ENCODE assay signal across 8 mouse cellular contexts in genomic region chr19:6995255-6995991, GRCm38 (mm10). TPM values are rescaled to one million over a fixed set of nuclear protein-coding genes. Genes with fewer than 3 reads are reported as not detected.
A peak's percentile ranks its signal among the peaks of the same experiment; 100 is the strongest.
DNase-seq lines count a peak whose midpoint lies in the region; ATAC-seq and TF ChIP-seq lines count a peak whose summit lies in the region.

No protein-coding gene starts in this region.

- H3K4me1 ChIP-seq in heart, embryonic 10.5 days: peaks cover 58% of the 10 kb centered on the region
- H3K4me1 ChIP-seq in CH12.LX (ENCODE audit: control insufficient read depth in 1 of 2, insufficient read depth in 2 of 2): peaks cover 4 to 56% of the 10 kb centered on the region in 2 experiments
- H3K4me1 ChIP-seq in embryonic facial prominence, embryonic 12.5 days: peaks cover 35% of the 10 kb centered on the region
- H3K4me1 ChIP-seq in kidney, embryonic 15.5 days: peaks cover 54% of the 10 kb centered on the region
- H3K4me1 ChIP-seq in neural tube, embryonic 15.5 days: peaks cover 54% of the 10 kb centered on the region

- H3K79me2 ChIP-seq in CH12.LX (replicated peaks; ENCODE audit: control insufficient read depth, extremely low read depth, insufficient read depth, poor library complexity, severe bottlenecking): no peaks in the 10 kb centered on the region

- no peaks in the 10 kb centered on the region for H3K27me3 ChIP-seq in heart, embryonic 10.5 days (ENCODE audit: insufficient read depth, poor library complexity, severe bottlenecking)
- no peaks in the 10 kb centered on the region for H3K27me3 ChIP-seq in CH12.LX (replicated peaks)
- H3K27me3 ChIP-seq in embryonic facial prominence, embryonic 12.5 days: no peaks in the 10 kb centered on the region
- no peaks in the 10 kb centered on the region for H3K27me3 ChIP-seq in kidney, embryonic 15.5 days
- H3K27me3 ChIP-seq in neural tube, embryonic 15.5 days (replicated peaks): no peaks in the 10 kb centered on the region

- H3K27ac ChIP-seq in heart, embryonic 10.5 days: peak overlapping the region; percentile 89
- H3K27ac ChIP-seq in CH12.LX (ENCODE audit: insufficient read depth, low read depth): no peak overlapping the region
- H3K27ac ChIP-seq in embryonic facial prominence, embryonic 12.5 days: no peak overlapping the region
- H3K27ac ChIP-seq in kidney, embryonic 15.5 days: peak overlapping the region; percentile 68
- peak overlapping the region; percentile 78 for H3K27ac ChIP-seq in neural tube, embryonic 15.5 days (replicated peaks)

- TF ChIP-seq EP300 in CH12.LX (IDR thresholded peaks at IDR 0.05; ENCODE audit: low read length): no peak

- peak overlapping the region; percentile 62 for H3K9ac ChIP-seq in CH12.LX (ENCODE audit: insufficient read depth, low read depth)
- peak overlapping the region; percentile 69 for H3K9ac ChIP-seq in embryonic facial prominence, embryonic 12.5 days
- peak overlapping the region; percentile 72 for H3K9ac ChIP-seq in kidney, embryonic 15.5 days
- peak overlapping the region; percentile 78 for H3K9ac ChIP-seq in neural tube, embryonic 15.5 days (replicated peaks)

- TF ChIP-seq RAD21 in CH12.LX (IDR thresholded peaks at IDR 0.05; ENCODE audit: low read depth, low read length): no peak

- H3K9me3 ChIP-seq in heart, embryonic 10.5 days: no peaks in the 10 kb centered on the region
- H3K9me3 ChIP-seq in CH12.LX (replicated peaks; ENCODE audit: low read length): no peaks in the 10 kb centered on the region
- no peaks in the 10 kb centered on the region for H3K9me3 ChIP-seq in embryonic facial prominence, embryonic 12.5 days
- H3K9me3 ChIP-seq in kidney, embryonic 15.5 days (replicated peaks): no peaks in the 10 kb centered on the region
- no peaks in the 10 kb centered on the region for H3K9me3 ChIP-seq in neural tube, embryonic 15.5 days (replicated peaks)

- 51% methylated on average over 20 of the region's 21 CpGs for WGBS in heart, embryonic 10.5 days
- 47% methylated on average over 20 of the region's 21 CpGs for WGBS in embryonic facial prominence, embryonic 12.5 days
- 42% methylated on average over 21 of the region's 21 CpGs for WGBS in kidney, embryonic 15.5 days
- WGBS in neural tube, embryonic 15.5 days: 49% methylated on average over 21 of the region's 21 CpGs

- H3K36me3 ChIP-seq in heart, embryonic 10.5 days: peaks cover 27% of the 10 kb centered on the region
- H3K36me3 ChIP-seq in CH12.LX (replicated peaks in 1 of 2; ENCODE audit: control insufficient read depth in 1 of 2, insufficient read depth in 1 of 2, low read length in 1 of 2): peaks cover 24 to 30% of the 10 kb centered on the region in 2 experiments
- peaks cover 20% of the 10 kb centered on the region for H3K36me3 ChIP-seq in embryonic facial prominence, embryonic 12.5 days
- peaks cover 23% of the 10 kb centered on the region for H3K36me3 ChIP-seq in kidney, embryonic 15.5 days
- peaks cover 18% of the 10 kb centered on the region for H3K36me3 ChIP-seq in neural tube, embryonic 15.5 days

- TF ChIP-seq CTCF in CH12.LX (conservative IDR thresholded peaks at IDR 0.05 in 1 of 2, IDR thresholded peaks at IDR 0.05 in 1 of 2; ENCODE audit: low read depth in 2 of 2, low read length in 2 of 2): no peak

- dilution Hi-C loops in CH12.LX (cut with MboI; ENCODE audit: extremely low pct_ligation_motif_present, extremely low pct_unique_long_range_greater_than_20kb, low sequenced_read_pairs): no loop called here

- peak overlapping the region; percentile 73 for H3K4me3 ChIP-seq in heart, embryonic 10.5 days
- peak overlapping the region; percentile 63 to 90 (median 69) for H3K4me3 ChIP-seq in CH12.LX (replicated peaks in 1 of 3; ENCODE audit: low read depth in 2 of 3, low read length in 2 of 3, poor library complexity in 1 of 3)
- H3K4me3 ChIP-seq in embryonic facial prominence, embryonic 12.5 days: peak overlapping the region; percentile 54
- H3K4me3 ChIP-seq in kidney, embryonic 15.5 days (replicated peaks): peak overlapping the region; percentile 58
- peak overlapping the region; percentile 65 for H3K4me3 ChIP-seq in neural tube, embryonic 15.5 days (replicated peaks)

- peak overlapping the region; percentile 67 for H3K4me2 ChIP-seq in CH12.LX (ENCODE audit: insufficient read depth, low read depth, poor library complexity, severe bottlenecking)
- H3K4me2 ChIP-seq in embryonic facial prominence, embryonic 12.5 days (replicated peaks): peak overlapping the region; percentile 73
- H3K4me2 ChIP-seq in kidney, embryonic 15.5 days: peak overlapping the region; percentile 82
- peak overlapping the region; percentile 90 for H3K4me2 ChIP-seq in neural tube, embryonic 15.5 days

- TF ChIP-seq POLR2A in CH12.LX (IDR thresholded peaks at IDR 0.05; ENCODE audit: low read depth, low read length): no peak

- in situ Hi-C loops in CH12.LX (cut with MboI; ENCODE audit: low pct_ligation_motif_present, low pct_unique_long_range_greater_than_20kb, low sequenced_read_pairs): no loop called here

- DNase-seq in heart, embryonic 10.5 days (ENCODE audit: low spot score): no peak
- no peak for DNase-seq in heart, postnatal 25 days (ENCODE audit: low spot score)
- DNase-seq in CH12.LX (ENCODE audit: extremely low read depth): no peak
- no peak for DNase-seq in gastrocnemius, adult 8-10 months (ENCODE audit: low spot score in 2 of 2)
- no peak for DNase-seq in embryo, embryonic 10 days (ENCODE audit: low spot score)

- intact Hi-C loops in heart, postnatal 25 days (cut with DNase I): loop anchor here (5.0 kb wide), 1 partner anchor 42 kb away; the partner anchor contains the start of gene Stip1

- no peak for ATAC-seq in embryonic facial prominence, embryonic 12.5 days (ENCODE audit: insufficient number of reproducible peaks, insufficient read depth, low FRiP score, low TSS enrichment)
- ATAC-seq in kidney, embryonic 15.5 days (replicated peaks; ENCODE audit: low FRiP score): no peak
- ATAC-seq in neural tube, embryonic 15.5 days (ENCODE audit: low FRiP score): no peak; the same call in 1 of the 2 replicates

RNA-seq across cellular contexts. Expression of gene Nudt22, which starts 0.5 kb away (rescaled TPM):
- 23.9 and 25.2 TPM in 2 replicates for polyA plus RNA-seq in heart, embryonic 10.5 days (2016; fragmentation: Nextera tagmentation; extraction: Ambion mirVana)
- 10 to 100 TPM; 26.9 to 27.9 TPM for total RNA-seq in heart, postnatal 25 days (2021)
- total RNA-seq in CH12.LX (2012; rRNA removed): 24.6 and 26.6 TPM in 2 replicates
- total RNA-seq in CH12.LX (2014; rRNA removed): 9.0 and 11.2 TPM in 2 replicates
- polyA plus RNA-seq in CH12.LX (2012; ENCODE audit: insufficient read length, low read depth): 10.8 and 11.1 TPM in 2 replicates
- 20.5 and 25.0 TPM in 2 replicates for polyA plus RNA-seq in embryonic facial prominence, embryonic 12.5 days (2016; fragmentation: Nextera tagmentation; extraction: Ambion mirVana)
- polyA plus RNA-seq in kidney, embryonic 15.5 days (2015; fragmentation: Nextera tagmentation; extraction: Ambion mirVana): 25.4 and 27.4 TPM in 2 replicates
- polyA plus RNA-seq in neural tube, embryonic 15.5 days (2015; fragmentation: Nextera tagmentation; extraction: Ambion mirVana): 24.8 and 25.9 TPM in 2 replicates
- 10 to 100 TPM; 13.5 to 15.5 (median 15.0) TPM for total RNA-seq in gastrocnemius, adult 8-10 months (2022)

RNA-seq across cellular contexts. Expression of gene Trpt1, which starts 0.5 kb away (rescaled TPM):
- 11.3 and 16.7 TPM in 2 replicates for polyA plus RNA-seq in heart, embryonic 10.5 days (2016; fragmentation: Nextera tagmentation; extraction: Ambion mirVana)
- 10 to 100 TPM; 23.1 to 24.0 TPM for total RNA-seq in heart, postnatal 25 days (2021)
- total RNA-seq in CH12.LX (2012; rRNA removed) (4.1 and 4.7 TPM in 2 replicates), CH12.LX (2014; rRNA removed) (2.8 and 3.4 TPM in 2 replicates)
- 2.1 and 3.1 TPM in 2 replicates for polyA plus RNA-seq in CH12.LX (2012; ENCODE audit: insufficient read length, low read depth)
- polyA plus RNA-seq in embryonic facial prominence, embryonic 12.5 days (2016; fragmentation: Nextera tagmentation; extraction: Ambion mirVana): 10.8 and 11.7 TPM in 2 replicates
- polyA plus RNA-seq in kidney, embryonic 15.5 days (2015; fragmentation: Nextera tagmentation; extraction: Ambion mirVana): 11.2 and 12.1 TPM in 2 replicates
- 16.5 and 22.1 TPM in 2 replicates for polyA plus RNA-seq in neural tube, embryonic 15.5 days (2015; fragmentation: Nextera tagmentation; extraction: Ambion mirVana)
- 10 to 100 TPM; 20.8 to 31.7 (median 23.7) TPM for total RNA-seq in gastrocnemius, adult 8-10 months (2022)

RNA-seq across cellular contexts. Expression of gene Dnajc4, which starts 3.1 kb away (rescaled TPM):
- 24.6 and 29.5 TPM in 2 replicates for polyA plus RNA-seq in heart, embryonic 10.5 days (2016; fragmentation: Nextera tagmentation; extraction: Ambion mirVana)
- 10 to 100 TPM; 48.2 to 56.1 TPM for total RNA-seq in heart, postnatal 25 days (2021)
- total RNA-seq in CH12.LX (2012; rRNA removed) (9.7 and 11.2 TPM in 2 replicates), CH12.LX (2014; rRNA removed) (6.2 and 7.5 TPM in 2 replicates)
- 12.7 and 13.9 TPM in 2 replicates for polyA plus RNA-seq in CH12.LX (2012; ENCODE audit: insufficient read length, low read depth)
- 22.5 and 23.1 TPM in 2 replicates for polyA plus RNA-seq in embryonic facial prominence, embryonic 12.5 days (2016; fragmentation: Nextera tagmentation; extraction: Ambion mirVana)
- polyA plus RNA-seq in kidney, embryonic 15.5 days (2015; fragmentation: Nextera tagmentation; extraction: Ambion mirVana): 22.5 and 24.1 TPM in 2 replicates
- 24.8 and 28.1 TPM in 2 replicates for polyA plus RNA-seq in neural tube, embryonic 15.5 days (2015; fragmentation: Nextera tagmentation; extraction: Ambion mirVana)
- 10 to 100 TPM; 32.2 to 37.7 (median 36.4) TPM for total RNA-seq in gastrocnemius, adult 8-10 months (2022)

RNA-seq across cellular contexts. Expression of gene Vegfb, which starts 8.0 kb away (rescaled TPM):
- polyA plus RNA-seq in heart, embryonic 10.5 days (2016; fragmentation: Nextera tagmentation; extraction: Ambion mirVana): 53.0 and 94.1 TPM in 2 replicates
- 100 to 1,000 TPM; 410 to 431 TPM for total RNA-seq in heart, postnatal 25 days (2021)
- total RNA-seq in CH12.LX (2012; rRNA removed): 12.9 and 13.2 TPM in 2 replicates
- total RNA-seq in CH12.LX (2014; rRNA removed): 3.2 and 3.5 TPM in 2 replicates
- polyA plus RNA-seq in CH12.LX (2012; ENCODE audit: insufficient read length, low read depth): 28.4 and 35.1 TPM in 2 replicates
- 53.3 and 57.5 TPM in 2 replicates for polyA plus RNA-seq in embryonic facial prominence, embryonic 12.5 days (2016; fragmentation: Nextera tagmentation; extraction: Ambion mirVana)
- polyA plus RNA-seq in kidney, embryonic 15.5 days (2015; fragmentation: Nextera tagmentation; extraction: Ambion mirVana): 39.5 and 41.0 TPM in 2 replicates
- 68.6 and 83.1 TPM in 2 replicates for polyA plus RNA-seq in neural tube, embryonic 15.5 days (2015; fragmentation: Nextera tagmentation; extraction: Ambion mirVana)
- total RNA-seq in gastrocnemius, adult 8-10 months (2022): 100 to 1,000 TPM; 167 to 187 (median 183) TPM

RNA-seq across cellular contexts. Expression of gene Fkbp2, which starts 15.1 kb away (rescaled TPM):
- 110 and 131 TPM in 2 replicates for polyA plus RNA-seq in heart, embryonic 10.5 days (2016; fragmentation: Nextera tagmentation; extraction: Ambion mirVana)
- total RNA-seq in heart, postnatal 25 days (2021): 10 to 100 TPM; 16.5 to 22.2 TPM
- total RNA-seq in CH12.LX (2012; rRNA removed) (44.6 and 50.4 TPM in 2 replicates), CH12.LX (2014; rRNA removed) (17.6 and 20.7 TPM in 2 replicates)
- polyA plus RNA-seq in CH12.LX (2012; ENCODE audit: insufficient read length, low read depth): 87.0 and 97.7 TPM in 2 replicates
- polyA plus RNA-seq in embryonic facial prominence, embryonic 12.5 days (2016; fragmentation: Nextera tagmentation; extraction: Ambion mirVana): 76.2 and 77.9 TPM in 2 replicates
- polyA plus RNA-seq in kidney, embryonic 15.5 days (2015; fragmentation: Nextera tagmentation; extraction: Ambion mirVana): 129 and 137 TPM in 2 replicates
- polyA plus RNA-seq in neural tube, embryonic 15.5 days (2015; fragmentation: Nextera tagmentation; extraction: Ambion mirVana): 174 and 190 TPM in 2 replicates
- total RNA-seq in gastrocnemius, adult 8-10 months (2022): 10 to 100 TPM in 1 of 4 experiments, 1 to 10 TPM in 3; 4.2 to 10.4 (median 5.8) TPM

Comparison
In these comparisons a context has a peak if more than half of its experiments do, and no peak if none do; other contexts are left out.
1. H3K27ac ChIP-seq: peak in heart, embryonic 10.5 days (single experiment), kidney, embryonic 15.5 days (single experiment) and neural tube, embryonic 15.5 days (single experiment); none in CH12.LX (single experiment) and embryonic facial prominence, embryonic 12.5 days (single experiment).
2. Peak in every context shown above with its lines, with median percentiles within 50 percentile points of each other: H3K4me3 ChIP-seq, H3K4me2 ChIP-seq and H3K9ac ChIP-seq.